Mouse (Mus musculus) heart, postnatal 4 days (tissue): ENCODE data around the gene Tmem52. TPM values are rescaled to one million over a fixed set of nuclear protein-coding genes. Genes with fewer than 3 reads are reported as not detected.
"Not testable (repeated sequence)": the region's sequence is repeated elsewhere in the genome, so short reads cannot be mapped to it uniquely, and the experiment has no call there.

Experiments used
- DNase-seq: peaks from one replicate; pipeline ENCODE4 v3.0.0; 2021
- total RNA-seq, 2 experiments: library from RNA; stranded (reverse); gene quantifications; 2 replicates each; pipeline ENCODE4 v1.2.3; 2021

Gene Tmem52
- total RNA-seq: not detected

DNA sequence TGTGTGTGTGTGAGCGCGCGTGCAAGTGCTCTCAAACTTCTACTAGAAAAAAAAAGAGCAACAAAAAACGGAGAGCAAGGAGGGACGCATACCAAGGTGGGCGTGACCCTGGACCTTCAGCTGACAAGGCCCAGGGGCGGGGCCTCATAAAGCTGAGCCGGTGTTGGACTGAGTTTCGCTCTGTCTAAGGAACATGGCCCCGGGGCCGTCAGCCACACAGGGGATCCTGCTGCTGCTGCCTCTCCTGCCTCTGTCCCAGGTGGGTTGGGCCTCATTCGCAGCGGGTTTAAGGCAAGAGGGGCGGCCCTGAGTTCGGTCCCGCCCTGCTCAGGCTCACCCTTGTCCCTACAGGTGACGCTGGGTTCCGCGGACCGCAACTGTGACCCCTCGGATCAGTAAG lies at the start of gene Tmem52:
Tmem52 (plus strand) TSS at position 163 of the 400 bp plus-strand sequence.
- DNase-seq: peak; percentile 43

DNA sequence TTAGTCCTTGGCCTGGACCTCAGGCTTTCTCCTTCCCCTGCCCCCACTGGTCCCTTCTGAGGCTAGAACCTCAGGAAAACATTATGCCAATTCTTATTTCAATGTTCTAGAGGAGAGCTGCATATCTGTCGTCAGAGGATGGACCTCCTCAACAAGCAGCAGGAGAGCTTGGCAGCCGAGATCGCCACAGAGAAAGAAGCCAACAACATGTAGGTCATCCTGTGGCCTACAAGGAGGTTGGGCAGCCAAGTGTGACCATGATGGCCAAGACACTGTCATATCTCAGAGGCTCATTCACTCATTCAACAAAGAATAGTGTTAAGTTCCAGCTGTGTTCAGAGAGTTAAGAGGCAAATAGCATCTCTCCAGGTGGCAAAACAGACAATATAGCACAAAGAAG lies 48.8 kb upstream of the Tmem52 start:
- DNase-seq: no peak

- DNase-seq: not testable (repeated sequence)
These were observed 47.2 kb upstream of the Tmem52 start for GRCm38 (mm10) chr4:155421412-155422370.

GRCm38 (mm10) chr4:155423988-155424387 lies 44.9 kb upstream of the Tmem52 start:
- no peak for DNase-seq

DNA sequence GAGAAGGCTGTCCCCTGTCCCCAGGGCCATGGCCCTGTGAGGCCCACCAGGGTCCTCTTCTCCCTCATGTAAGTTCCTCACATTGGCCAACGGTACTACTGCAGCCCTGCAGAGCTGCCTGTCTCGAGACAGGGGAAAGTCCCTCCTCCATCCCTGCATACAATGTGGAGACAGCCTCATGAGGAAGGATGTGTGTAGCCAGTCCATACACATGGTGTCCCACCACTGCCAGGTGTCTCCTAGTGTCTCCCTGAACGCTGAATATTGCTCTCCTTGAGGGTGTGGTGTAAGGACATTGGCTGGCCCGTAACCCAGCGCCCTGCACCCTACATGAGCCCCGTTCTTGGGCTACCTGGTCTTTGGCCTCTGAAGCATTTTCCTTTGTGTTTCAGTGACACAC lies 42.6 kb upstream of the Tmem52 start:
- DNase-seq: no peak

DNA sequence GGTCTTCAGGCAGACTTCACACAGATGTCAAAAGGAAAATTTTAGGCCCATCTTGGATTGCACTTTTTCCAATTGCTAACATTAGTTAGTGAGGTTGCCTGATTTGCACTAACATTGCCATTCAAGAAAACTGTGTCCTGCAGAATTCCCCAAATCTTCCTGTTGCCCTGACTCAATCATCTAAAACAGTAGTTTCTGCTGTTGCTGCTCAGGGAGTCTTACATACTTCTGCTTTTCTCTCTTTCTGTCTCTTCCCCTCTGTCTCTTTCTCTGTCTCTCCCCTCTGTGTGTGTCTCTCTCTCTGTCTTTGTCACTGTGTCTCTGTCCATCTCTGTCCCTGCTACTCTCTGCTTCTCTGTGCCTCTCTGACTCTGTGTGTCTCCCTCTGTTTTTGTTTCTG lies 40.5 kb upstream of the Tmem52 start:
- DNase-seq: no peak

DNA sequence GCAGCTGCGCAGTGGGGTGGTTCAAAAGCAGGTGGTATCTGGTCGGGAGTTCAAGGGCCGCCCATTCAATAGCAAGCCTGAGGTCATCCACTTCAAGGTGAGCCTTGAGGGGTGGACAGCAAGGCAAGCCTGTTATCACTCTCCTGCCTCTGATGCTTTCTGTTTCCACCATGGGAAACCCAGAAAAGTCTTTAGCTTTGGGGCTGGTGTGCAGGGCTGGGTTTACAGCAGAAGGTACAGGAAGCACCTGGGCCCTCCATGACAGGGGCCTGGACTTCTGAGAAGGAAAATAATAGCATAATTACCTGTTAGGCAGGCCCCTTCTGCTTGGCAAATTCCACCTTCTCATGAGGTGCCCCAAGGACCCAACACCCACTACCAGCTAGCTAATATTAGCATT lies 39.7 kb upstream of the Tmem52 start:
- no peak for DNase-seq

DNA sequence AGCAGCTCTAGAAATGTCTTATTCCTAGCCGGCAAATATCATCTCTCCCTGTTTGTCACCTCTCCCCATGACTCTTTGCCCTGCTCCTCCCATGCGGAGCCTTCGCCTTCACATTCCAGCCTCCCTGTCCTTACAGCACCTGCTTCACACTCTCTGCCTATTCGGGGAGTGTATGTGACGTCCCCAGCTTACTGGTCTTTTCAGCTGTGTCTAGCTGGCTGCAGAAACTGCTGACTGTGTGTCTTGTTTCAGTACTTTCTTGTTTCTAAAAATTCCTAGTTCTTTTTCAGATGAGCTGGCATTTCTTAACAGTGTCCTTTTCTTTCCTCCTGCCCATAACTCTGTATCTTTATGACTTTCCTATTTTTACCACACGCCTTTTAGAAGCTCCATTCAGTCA lies 36.6 kb upstream of the Tmem52 start:
- no peak for DNase-seq

DNA sequence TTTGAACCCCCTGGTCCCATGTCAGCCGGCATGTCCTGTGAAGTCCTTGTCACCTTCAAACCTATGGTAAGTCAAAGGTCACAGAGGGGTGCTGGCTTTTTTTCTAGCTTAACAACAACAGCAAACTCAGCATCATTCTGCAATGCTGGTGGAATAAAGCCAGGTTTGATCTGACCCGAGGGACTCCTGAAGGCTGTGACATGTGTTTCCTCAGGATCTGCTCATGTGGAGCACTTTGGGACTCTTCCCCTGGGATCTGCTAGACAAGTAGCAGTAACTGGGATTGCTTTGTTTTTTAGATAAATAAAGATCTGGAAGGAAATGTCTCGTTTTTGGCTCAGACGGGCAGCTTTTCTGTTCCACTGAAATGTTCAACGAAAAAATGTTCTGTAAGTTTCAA lies 34.9 kb upstream of the Tmem52 start:
- DNase-seq: peak; percentile 16

- no peak for DNase-seq
These were observed 26.1 kb upstream of the Tmem52 start for GRCm38 (mm10) chr4:155442808-155443207.

DNA sequence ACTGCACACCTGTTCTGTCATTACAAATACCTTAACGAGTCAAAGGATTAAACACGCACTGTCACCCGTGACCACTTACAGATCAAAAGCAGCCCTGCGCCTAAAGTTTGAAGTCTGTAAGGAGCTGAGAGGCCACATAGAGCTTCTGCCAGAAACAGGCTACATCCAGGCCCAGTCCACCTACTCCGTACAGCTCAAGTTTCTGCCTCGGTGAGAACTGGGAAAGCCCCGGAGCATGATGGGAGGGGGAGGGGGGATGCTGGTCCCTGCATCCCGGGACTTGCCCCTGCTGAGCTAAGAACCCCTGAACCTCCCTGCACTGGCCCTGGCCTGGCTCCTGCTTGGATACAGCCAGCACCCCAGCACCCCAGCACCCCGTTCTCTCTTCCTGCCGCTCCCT lies 17.3 kb upstream of the Tmem52 start:
- DNase-seq: no peak

GRCm38 (mm10) chr4:155458575-155458974 lies 10.3 kb upstream of the Tmem52 start:
- DNase-seq: no peak

DNA sequence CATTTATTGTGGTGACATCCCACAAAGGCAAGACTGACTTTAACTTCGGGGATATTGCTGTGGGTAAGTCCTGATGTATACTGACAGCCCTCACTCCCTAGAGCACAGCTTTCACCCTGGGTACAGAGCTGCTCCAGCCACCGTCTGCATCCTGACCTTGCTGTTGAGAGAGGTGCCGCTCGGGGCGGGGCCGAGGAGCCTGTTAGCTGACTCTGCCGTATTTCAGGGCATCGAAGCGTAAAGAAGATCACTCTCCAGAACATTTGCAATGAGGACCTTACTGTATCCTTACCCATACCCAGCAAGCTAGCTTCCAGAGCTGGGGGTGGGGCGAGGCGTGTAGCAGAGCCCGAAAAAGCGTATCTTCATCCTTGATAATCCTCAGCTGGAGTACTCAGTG lies 5.9 kb upstream of the Tmem52 start:
- DNase-seq: no peak

DNA sequence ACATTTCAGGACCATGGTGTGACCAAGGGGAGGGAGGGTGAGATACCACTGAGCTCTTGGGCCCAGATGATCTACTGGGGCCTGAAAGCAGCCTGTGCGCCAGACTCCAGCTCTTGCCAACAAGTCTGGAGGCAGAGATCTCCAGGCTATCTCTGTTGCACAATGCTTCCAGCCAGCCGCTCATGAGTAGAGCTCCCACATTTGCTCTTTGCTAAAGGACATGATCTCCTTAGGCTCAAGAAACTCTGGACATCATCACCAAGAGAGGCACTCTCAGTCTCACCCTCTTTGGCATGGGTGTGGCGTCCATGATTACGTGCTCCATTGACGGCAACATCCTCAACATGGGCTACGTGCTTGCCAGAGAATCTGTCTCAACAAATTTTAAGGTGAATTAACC lies 5.3 kb upstream of the Tmem52 start:
- no peak for DNase-seq

GRCm38 (mm10) chr4:155464061-155464460 lies 4.9 kb upstream of the Tmem52 start:
- no peak for DNase-seq

GRCm38 (mm10) chr4:155465607-155466006 lies 3.3 kb upstream of the Tmem52 start:
- no peak for DNase-seq

- no peak for DNase-seq
These were observed 2.8 kb upstream of the Tmem52 start for GRCm38 (mm10) chr4:155466080-155466479.

GRCm38 (mm10) chr4:155467237-155468010 lies 1.5 kb upstream of the Tmem52 start:
- DNase-seq: no peak

DNA sequence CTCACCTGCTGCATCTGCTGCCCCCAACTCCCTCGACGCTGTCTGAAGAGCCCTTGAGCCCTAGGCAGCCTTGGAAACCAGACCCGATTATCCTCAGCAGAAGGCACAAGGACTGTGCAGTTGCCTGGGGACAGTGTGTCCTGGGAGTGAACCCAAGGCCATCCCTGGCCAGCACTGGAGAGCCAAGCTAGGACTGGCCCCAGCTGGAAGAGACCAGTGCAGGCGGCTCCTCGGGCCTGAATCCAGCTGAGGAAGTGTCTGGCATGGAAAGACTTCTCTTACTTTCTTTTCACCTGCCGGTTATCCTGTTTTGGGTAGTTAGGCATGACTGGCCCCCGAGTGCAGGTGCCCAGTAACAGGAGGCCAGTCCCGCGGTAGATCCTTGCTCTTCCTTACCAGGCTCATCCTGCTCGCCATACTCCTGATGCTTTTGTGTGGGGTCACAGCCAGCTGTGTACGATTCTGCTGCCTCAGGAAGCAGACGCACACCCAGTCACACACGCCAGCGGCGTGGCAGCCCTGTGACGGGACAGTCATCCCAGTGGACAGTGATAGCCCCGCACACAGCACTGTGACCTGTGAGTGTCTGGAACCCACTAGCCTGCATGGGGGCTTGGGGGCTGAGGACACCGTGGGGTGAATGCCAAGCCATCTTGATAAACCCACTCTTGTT lies 812 bp downstream of the Tmem52 start:
- no peak for DNase-seq

DNA sequence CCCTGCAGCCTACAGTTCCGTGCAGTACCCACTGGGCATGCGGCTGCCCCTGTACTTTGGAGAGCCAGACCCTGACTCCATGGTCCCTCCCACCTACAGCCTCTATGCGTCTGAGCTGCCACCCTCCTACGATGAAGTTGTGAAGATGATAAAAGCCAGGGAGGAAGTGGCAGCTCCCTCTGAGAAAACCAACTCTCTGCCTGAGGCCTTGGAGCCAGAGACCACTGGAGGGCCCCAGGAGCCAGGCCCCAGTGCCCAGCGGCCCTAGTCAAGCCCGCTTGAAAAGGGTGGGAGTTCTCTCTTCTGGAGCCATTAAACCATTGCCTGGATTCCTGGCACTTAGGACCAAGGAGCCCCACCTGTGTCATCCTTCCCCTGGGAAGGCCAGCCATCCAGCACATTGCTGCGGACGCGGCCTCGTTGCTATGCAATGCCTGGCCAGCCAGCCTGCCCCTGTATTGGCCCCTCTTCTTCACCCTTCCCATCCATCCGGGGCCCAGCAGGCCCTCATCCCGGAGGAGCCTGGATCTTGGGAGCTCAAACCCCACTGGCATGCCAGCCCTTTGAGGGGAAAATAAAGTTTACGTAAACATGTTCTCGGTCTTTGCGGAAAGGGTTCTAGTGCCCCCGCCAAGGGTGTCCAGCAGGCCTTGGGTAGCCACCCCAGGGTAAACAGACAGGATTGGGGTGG lies 1.5 kb downstream of the Tmem52 start:
- DNase-seq: no peak

DNA sequence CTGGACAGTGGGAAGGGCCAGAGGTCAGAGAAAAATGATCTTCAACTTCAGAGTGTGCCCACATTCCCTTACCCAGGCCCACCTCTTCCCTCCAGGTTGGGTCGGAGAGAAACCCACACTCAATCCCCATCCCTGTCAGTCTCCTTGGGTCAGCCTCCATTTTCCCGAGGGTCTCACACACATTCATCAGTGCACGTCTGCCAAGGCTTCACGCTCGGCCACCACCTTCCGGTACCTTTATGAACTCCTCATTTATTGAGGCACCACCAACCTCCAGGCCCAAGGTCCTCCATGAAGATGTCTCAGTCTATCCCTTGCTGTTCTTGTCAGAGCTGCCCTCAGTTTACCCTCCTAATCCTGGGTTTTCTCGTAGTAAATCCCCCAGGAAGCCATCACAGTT lies 2.1 kb downstream of the Tmem52 start:
- no peak for DNase-seq

- DNase-seq: no peak
These were observed 2.5 kb downstream of the Tmem52 start for GRCm38 (mm10) chr4:155471406-155471805.
